Mouse (Mus musculus) embryonic facial prominence, embryonic 14.5 days (tissue): ENCODE results near the gene Ralgapa2. TPM values are rescaled to one million over a fixed set of nuclear protein-coding genes. Genes with fewer than 3 reads are reported as not detected.

Source experiments
- ATAC-seq: fragments of 200-750 bp; cut with Nextera tagmentation; 2 replicates; pipeline ENCODE4 v1.8.0; 2017; ENCODE audit warnings: low read depth, moderate number of reproducible peaks, moderate TSS enrichment
- DNase-seq: peaks from one replicate; pipeline ENCODE4 v3.0.0-alpha.2; 2015; ENCODE audit warnings: low spot score
- H3K27ac ChIP-seq: fragments of 300-500 bp; sonication (generic); replicated peaks from 2 replicates; pipeline ENCODE4 v1.5.1; 2014; ENCODE audit warnings: low read depth, mild to moderate bottlenecking, low read length, moderate library complexity
- H3K27me3 ChIP-seq: fragments of 300-500 bp; sonication (generic); replicated peaks from 2 replicates; pipeline ENCODE4 v1.6.1; 2014; ENCODE audit warnings: low read length; ENCODE audit not compliant: control insufficient read depth, insufficient read depth
- H3K36me3 ChIP-seq: fragments of 300-500 bp; sonication (generic); 2 replicates; pipeline ENCODE4 v1.6.1; 2014; ENCODE audit warnings: low read length, mixed read lengths; ENCODE audit not compliant: control insufficient read depth, insufficient read depth
- H3K4me1 ChIP-seq: fragments of 300-500 bp; sonication (generic); 2 replicates; pipeline ENCODE4 v1.6.1; 2014; ENCODE audit warnings: antibody characterized with exemption, low read length; ENCODE audit not compliant: control insufficient read depth, insufficient read depth
- H3K4me2 ChIP-seq: fragments of 300-500 bp; sonication (generic); 2 replicates; pipeline ENCODE4 v1.6.1; 2014; ENCODE audit warnings: low read depth, mild to moderate bottlenecking, low read length, moderate library complexity, mixed read lengths
- H3K4me3 ChIP-seq: fragments of 300-500 bp; sonication (generic); 2 replicates; pipeline ENCODE4 v1.5.1; 2014; ENCODE audit warnings: low read depth, mild to moderate bottlenecking, low read length
- H3K9ac ChIP-seq: fragments of 300-500 bp; sonication (generic); 2 replicates; pipeline ENCODE4 v1.6.1; 2014; ENCODE audit warnings: low read depth, mild to moderate bottlenecking, low read length, moderate library complexity, mixed read lengths
- H3K9me3 ChIP-seq: fragments of 300-500 bp; sonication (generic); 2 replicates; pipeline ENCODE4 v1.6.1; 2016; ENCODE audit warnings: low read length; ENCODE audit not compliant: control insufficient read depth
- WGBS: fragments of 180-500 bp; shearing (Covaris S2); extraction: QIAGEN DNeasy Blood & Tissue Kit; methylation state at CpG from one replicate; pipeline ENCODE4 v1.1.7; 2014; 5-methylcytosine and 5-hydroxymethylcytosine counted together
- polyA plus RNA-seq: library from polyadenylated mRNA; unstranded; fragments of >200 nt; fragmentation: Nextera tagmentation; extraction: Ambion mirVana; gene quantifications from 2 replicates; pipeline ENCODE4 v1.2.1, GENCODE M21; 2014

Ralgapa2 gene
- polyA plus RNA-seq, 1 experiment from 2014 or later: 6.3 TPM

- Histone ChIP-seq H3K27ac (no peak overlapping the region), H3K4me2 (no peak overlapping the region), H3K27me3 (no peaks in the 10 kb centered on the region), H3K36me3 (no peaks in the 10 kb centered on the region), H3K4me3 (no peak overlapping the region), H3K9me3 (0 out of 2 replicates have a peak, but pooled peaks cover 6% of the 10 kb centered on the region), H3K4me1 (no peaks in the 10 kb centered on the region), H3K9ac (no peak overlapping the region)
- WGBS: 57% methylated on average over 1 of the region's 1 CpGs
- peak; percentile 42; the same call in 1 of the 2 replicates for ATAC-seq
- no peak for DNase-seq
Measured at GRCm38 (mm10) chr2:146544155-146544814, 32.1 kb upstream of the Ralgapa2 start.

- Histone ChIP-seq H3K36me3 (no peaks in the 10 kb centered on the region), H3K9me3 (no peaks in the 10 kb centered on the region), H3K4me1 (no peaks in the 10 kb centered on the region), H3K4me3 (no peak overlapping the region), H3K27me3 (no peaks in the 10 kb centered on the region), H3K4me2 (no peak overlapping the region), H3K27ac (no peak overlapping the region), H3K9ac (no peak overlapping the region)
- DNase-seq: no peak
- no peak for ATAC-seq
- WGBS: 74% methylated on average over 8 of the region's 8 CpGs
Measured at GRCm38 (mm10) chr2:146533118-146533949, 21.2 kb upstream of the Ralgapa2 start.

GRCm38 (mm10) chr2:146532493-146532892 is 20.3 kb upstream of the Ralgapa2 start:
- 88% methylated on average over 3 of the region's 3 CpGs for WGBS
- ATAC-seq (no peak), DNase-seq (no peak)
- H3K27ac ChIP-seq: no peak overlapping the region
- no peaks in the 10 kb centered on the region for H3K27me3 ChIP-seq
- H3K9ac ChIP-seq: no peak overlapping the region
- no peak overlapping the region for H3K4me3 ChIP-seq
- no peaks in the 10 kb centered on the region for H3K36me3 ChIP-seq
- H3K4me2 ChIP-seq: no peak overlapping the region
- no peaks in the 10 kb centered on the region for H3K4me1 ChIP-seq
- H3K9me3 ChIP-seq: no peaks in the 10 kb centered on the region

- no peak for DNase-seq
- no peak for ATAC-seq
Measured at GRCm38 (mm10) chr2:146525483-146525882, 13.3 kb upstream of the Ralgapa2 start.

GRCm38 (mm10) chr2:146524685-146525415 is 12.7 kb upstream of the Ralgapa2 start:
- Histone ChIP-seq H3K27ac (no peak overlapping the region), H3K9ac (no peak overlapping the region), H3K4me2 (no peak overlapping the region), H3K4me3 (no peak overlapping the region), H3K4me1 (no peaks in the 10 kb centered on the region), H3K27me3 (no peaks in the 10 kb centered on the region), H3K36me3 (no peaks in the 10 kb centered on the region), H3K9me3 (no peaks in the 10 kb centered on the region)
- 81% methylated on average over 4 of the region's 4 CpGs for WGBS
- no peak for ATAC-seq
- DNase-seq: no peak

More at GRCm38 (mm10) chr2:146525483-146525882, 13.3 kb upstream of the Ralgapa2 start:
- no peaks in the 10 kb centered on the region for H3K4me1 ChIP-seq
- H3K27ac ChIP-seq: no peak overlapping the region
- no peak overlapping the region for H3K4me3 ChIP-seq
- no peaks in the 10 kb centered on the region for H3K36me3 ChIP-seq
- 37% methylated on average over 2 of the region's 2 CpGs for WGBS
- H3K4me2 ChIP-seq: no peak overlapping the region
- H3K27me3 ChIP-seq: no peaks in the 10 kb centered on the region
- no peak overlapping the region for H3K9ac ChIP-seq
- H3K9me3 ChIP-seq: no peaks in the 10 kb centered on the region

- 82% methylated on average over 2 of the region's 2 CpGs for WGBS
- H3K4me3 ChIP-seq: no peak overlapping the region
- no peak for ATAC-seq
Measured at GRCm38 (mm10) chr2:146516894-146517293, 4.8 kb upstream of the Ralgapa2 start.

GRCm38 (mm10) chr2:146515081-146515480 is 2.9 kb upstream of the Ralgapa2 start:
- peaks cover 3% of the 10 kb centered on the region; the same call in 1 of the 2 replicates for H3K4me1 ChIP-seq
- no peak overlapping the region for H3K4me3 ChIP-seq
- 89% methylated on average over 2 of the region's 2 CpGs for WGBS
- no peak for DNase-seq
- no peak overlapping the region for H3K27ac ChIP-seq
- H3K9ac ChIP-seq: no peak overlapping the region
- no peaks in the 10 kb centered on the region for H3K36me3 ChIP-seq
- no peaks in the 10 kb centered on the region for H3K9me3 ChIP-seq
- no peaks in the 10 kb centered on the region for H3K27me3 ChIP-seq
- H3K4me2 ChIP-seq: no peak overlapping the region
- ATAC-seq: no peak

More at GRCm38 (mm10) chr2:146516894-146517293, 4.8 kb upstream of the Ralgapa2 start:
- Histone ChIP-seq H3K9me3 (no peaks in the 10 kb centered on the region), H3K9ac (no peak overlapping the region), H3K4me2 (no peak overlapping the region), H3K36me3 (no peaks in the 10 kb centered on the region), H3K4me1 (peaks cover 3% of the 10 kb centered on the region; the same call in 1 of the 2 replicates), H3K27ac (no peak overlapping the region), H3K27me3 (no peaks in the 10 kb centered on the region)
- no peak for DNase-seq

GRCm38 (mm10) chr2:146512581-146512920 is 407 bp upstream of the Ralgapa2 start:
- Histone ChIP-seq H3K27ac (no peak overlapping the region), H3K27me3 (no peaks in the 10 kb centered on the region), H3K4me2 (peak overlapping the region; percentile 89), H3K4me3 (peak overlapping the region; percentile 85), H3K36me3 (no peaks in the 10 kb centered on the region), H3K9me3 (no peaks in the 10 kb centered on the region), H3K9ac (peak overlapping the region; percentile 25; the same call in 1 of the 2 replicates), H3K4me1 (peaks cover 3% of the 10 kb centered on the region; the same call in 1 of the 2 replicates)
- no peak for DNase-seq
- no peak for ATAC-seq
- WGBS: 85% methylated on average over 2 of the region's 2 CpGs
